Mouse (Mus musculus) bone marrow, adult 2 months (tissue): ENCODE measurements around the gene Phlda1.

Experiments
- CTCF ChIP-seq: fragments of 200-500 bp; IDR thresholded peaks from 2 replicates; pipeline ENCODE4 v1.5.1; 2011; ENCODE audit warnings: low read length, control low read depth; ENCODE audit not compliant: control insufficient read depth, insufficient read depth
- POLR2A ChIP-seq: fragments of 200-500 bp; IDR thresholded peaks from 2 replicates; pipeline ENCODE4 v1.6.1; 2011; ENCODE audit warnings: low read depth, mild to moderate bottlenecking, control low read depth, low read length, borderline replicate concordance; ENCODE audit not compliant: control insufficient read depth

DNA sequence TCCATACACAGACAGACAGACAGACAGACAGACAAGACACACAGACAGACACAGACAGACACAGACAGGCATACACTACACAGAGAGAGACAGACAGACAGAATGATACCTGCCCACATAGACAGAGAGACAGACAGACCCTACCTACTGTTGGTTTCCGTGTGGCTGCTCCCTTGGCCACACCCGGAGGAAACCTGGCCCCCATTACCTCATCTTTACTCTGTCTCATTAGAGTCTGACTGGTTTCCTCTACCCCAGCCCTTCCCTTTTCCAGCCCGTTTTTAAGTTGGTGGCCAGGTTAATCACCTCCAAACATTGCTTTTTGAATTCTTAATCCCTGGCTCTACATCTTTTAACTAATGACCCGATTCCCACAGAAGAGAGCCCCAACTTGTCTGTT is 22.2 kb downstream of the Phlda1 start:
- TF ChIP-seq POLR2A (no peak), CTCF (no peak)
